Mouse (Mus musculus) T-helper 1 cell (primary cell): ENCODE results near the gene Klf12.

ENCODE experiments used
- in situ Hi-C: fragments of 300-600 bp; cut with MboI, MseI; formaldehyde crosslinking; loops from one replicate; pipeline ENCODE4 v1.15.1; 2025; ENCODE audit warnings: high pct_unique_total_duplicates

Klf12 gene

GRCm38 (mm10) chr14:100134304-100134703, 150.2 kb downstream of the Klf12 start:
- in situ Hi-C loops, result no loop called here

- in situ Hi-C loops, result no loop called here
Measured at GRCm38 (mm10) chr14:100132479-100132878, 152.0 kb downstream of the Klf12 start.

- in situ Hi-C loops, result no loop called here
Measured at GRCm38 (mm10) chr14:100126126-100126525, 158.4 kb downstream of the Klf12 start.

- in situ Hi-C loops, result no loop called here
Measured at GRCm38 (mm10) chr14:100121075-100121474, 163.4 kb downstream of the Klf12 start.

GRCm38 (mm10) chr14:100119866-100120265, 164.6 kb downstream of the Klf12 start:
- in situ Hi-C loops, result no loop called here

GRCm38 (mm10) chr14:100113419-100113818, 171.1 kb downstream of the Klf12 start:
- in situ Hi-C loops, result no loop called here

GRCm38 (mm10) chr14:100111735-100112134, 172.7 kb downstream of the Klf12 start:
- in situ Hi-C loops, result no loop called here

GRCm38 (mm10) chr14:100109563-100109962, 174.9 kb downstream of the Klf12 start:
- in situ Hi-C loops, result no loop called here

- in situ Hi-C loops, result no loop called here
Measured at GRCm38 (mm10) chr14:100105570-100105969, 178.9 kb downstream of the Klf12 start.

- in situ Hi-C loops, result no loop called here
Measured at GRCm38 (mm10) chr14:100104818-100105217, 179.7 kb downstream of the Klf12 start.

- in situ Hi-C loops, result no loop called here
Measured at GRCm38 (mm10) chr14:100103818-100104217, 180.7 kb downstream of the Klf12 start.

GRCm38 (mm10) chr14:100097208-100098189, 187.0 kb downstream of the Klf12 start:
- in situ Hi-C loops, result no loop called here

- in situ Hi-C loops, result no loop called here
Measured at GRCm38 (mm10) chr14:100095730-100096129, 188.7 kb downstream of the Klf12 start.

- in situ Hi-C loops, result no loop called here
Measured at GRCm38 (mm10) chr14:100090517-100090916, 194.0 kb downstream of the Klf12 start.

- in situ Hi-C loops, result loop anchor here (10.0 kb wide), 1 partner anchor 145 kb away; no protein-coding TSS in a partner anchor
Measured at GRCm38 (mm10) chr14:100079620-100080019, 204.9 kb downstream of the Klf12 start.

- in situ Hi-C loops, result no loop called here
Measured at GRCm38 (mm10) chr14:100072431-100073195, 211.9 kb downstream of the Klf12 start.

- in situ Hi-C loops, result no loop called here
Measured at GRCm38 (mm10) chr14:100069543-100070090, 214.9 kb downstream of the Klf12 start.

GRCm38 (mm10) chr14:100068715-100069114, 215.8 kb downstream of the Klf12 start:
- in situ Hi-C loops, result no loop called here

- in situ Hi-C loops, result no loop called here
Measured at GRCm38 (mm10) chr14:100062516-100062915, 222.0 kb downstream of the Klf12 start.

GRCm38 (mm10) chr14:100054150-100054549, 230.3 kb downstream of the Klf12 start:
- in situ Hi-C loops, result no loop called here

GRCm38 (mm10) chr14:100053456-100053855, 231.0 kb downstream of the Klf12 start:
- in situ Hi-C loops, result no loop called here

GRCm38 (mm10) chr14:100052876-100053275, 231.6 kb downstream of the Klf12 start:
- in situ Hi-C loops, result no loop called here
